In genomic region chr4:140449062-140449461, GRCm38 (mm10) we compare ENCODE assay signal across 19 mouse cellular contexts.
DNase-seq lines count a peak whose midpoint lies in the region; ATAC-seq lines count a peak whose summit lies in the region.
"Had no signal": no experiment of that assay in that cellular context is flagged by ENCODE, and none has a peak within 500 bp of the region (broad histone marks: within the 10 kb centered on the region; RNA-seq: fewer than 3 reads in every experiment).

No protein-coding gene starts in this region.

- ATAC-seq in cerebellum, adult (ENCODE audit: insufficient number of reproducible peaks, low FRiP score, low TSS enrichment): no peak
- ATAC-seq: forebrain, embryonic 14.5 days; inflammation-experienced regulatory T-cells, adult 6 months; lung, postnatal 0 days; midbrain, embryonic 13.5 days had no signal

- peak; percentile 65 for DNase-seq in left cerebral cortex, adult 11 months (ENCODE audit: low spot score)
- DNase-seq in left cerebral cortex, postnatal 4 days: no peak
- peak; percentile 69 to 84 for DNase-seq in frontal cortex, postnatal 36 days (ENCODE audit: low spot score in 2 of 2)
- DNase-seq in left cerebral cortex, adult 9 months (ENCODE audit: low spot score in 2 of 2): peak; percentile 56 to 79
- peak; percentile 58 for DNase-seq in right cerebral cortex, postnatal 25 days
- DNase-seq in yolk sac, embryonic 10.5 days (ENCODE audit: low spot score): no peak
- DNase-seq in adrenal gland, adult 18-20 months (ENCODE audit: low spot score in 2 of 2): no peak
- DNase-seq: cerebellum, adult 11 months; cerebellum, postnatal 25 days; gastrocnemius, adult 2 months; heart, postnatal 14 days; kidney, adult 8-10 months; kidney, postnatal 14 days; thymus, postnatal 14 days had no signal

- intact Hi-C loops in left cerebral cortex, postnatal 4 days (cut with DNase I): no loop called here

Comparison
In these comparisons a context has a peak if more than half of its experiments do, and no peak if none do; other contexts are left out.
1. DNase-seq: peak in left cerebral cortex, adult 11 months (single experiment), frontal cortex, postnatal 36 days (2 of 2), left cerebral cortex, adult 9 months (2 of 2) and right cerebral cortex, postnatal 25 days (single experiment); none in left cerebral cortex, postnatal 4 days (single experiment), yolk sac, embryonic 10.5 days (single experiment) and adrenal gland, adult 18-20 months (0 of 2).